Mouse (Mus musculus): ENCODE measurements around the gene Mta3.

GRCm38 (mm10) chr17:83657375-83657774, 48.6 kb upstream of the Mta3 start:
- TF ChIP-seq CTCF (IDR thresholded peaks at IDR 0.05; ENCODE audit: insufficient read depth, low read depth, low read length) (no peak), POLR2A (IDR thresholded peaks at IDR 0.05; ENCODE audit: insufficient read depth, low read depth, low read length) (no peak)
